Mouse (Mus musculus) liver, adult 2 months (tissue): Measurements from ENCODE around the gene St6galnac3. TPM values are rescaled to one million over a fixed set of nuclear protein-coding genes. Genes with fewer than 3 reads are reported as not detected.

Experiments used
- DNase-seq: peaks from one replicate; pipeline ENCODE4 v3.0.0-alpha.2; 2011; ENCODE audit warnings: low read depth, low spot score; ENCODE audit errors: extremely low read depth
- H3K27ac ChIP-seq: fragments of 200-500 bp; replicated peaks from 2 replicates; pipeline ENCODE4 v1.5.1; 2012; ENCODE audit warnings: low read depth, mild to moderate bottlenecking, control low read depth, inconsistent platforms, low read length; ENCODE audit not compliant: insufficient read depth
- H3K27me3 ChIP-seq: fragments of 200-500 bp; 2 replicates; pipeline ENCODE4 v1.6.1; 2012; ENCODE audit warnings: mild to moderate bottlenecking, moderate library complexity, low read length, inconsistent platforms; ENCODE audit not compliant: control insufficient read depth, insufficient read depth
- H3K36me3 ChIP-seq: fragments of 200-500 bp; 2 replicates; pipeline ENCODE4 v1.6.1; 2012; ENCODE audit warnings: low read length, inconsistent platforms; ENCODE audit not compliant: control insufficient read depth, insufficient read depth
- H3K4me1 ChIP-seq: fragments of 200-500 bp; 2 replicates; pipeline ENCODE4 v1.6.1; 2011; ENCODE audit warnings: low read length; ENCODE audit not compliant: control insufficient read depth, insufficient read depth
- H3K4me3 ChIP-seq: fragments of 200-500 bp; 2 replicates; pipeline ENCODE4 v1.5.1; 2011; ENCODE audit warnings: low read depth, mild to moderate bottlenecking, control low read depth, low read length, moderate library complexity; ENCODE audit not compliant: insufficient read depth
- H3K79me2 ChIP-seq: fragments of 200-500 bp; 2 replicates; pipeline ENCODE4 v1.6.1; 2012; ENCODE audit warnings: inconsistent platforms, mild to moderate bottlenecking, low read length, moderate library complexity; ENCODE audit not compliant: control insufficient read depth, insufficient read depth
- H3K9ac ChIP-seq: fragments of 200-500 bp; 2 replicates; pipeline ENCODE4 v1.6.1; 2012; ENCODE audit warnings: low read depth, mild to moderate bottlenecking, control low read depth, inconsistent platforms, low read length
- CTCF ChIP-seq: fragments of 200-500 bp; IDR thresholded peaks from 2 replicates; pipeline ENCODE4 v1.5.1; 2011; ENCODE audit warnings: low read depth, low read length, control low read depth
- POLR2A ChIP-seq: fragments of 200-500 bp; IDR thresholded peaks from 2 replicates; pipeline ENCODE4 v1.6.1; 2011; ENCODE audit warnings: low read length, control low read depth; ENCODE audit not compliant: insufficient read depth; ENCODE audit errors: extremely low read depth
- WGBS: fragments of 180-500 bp; shearing (Covaris S2); methylation state at CpG from one replicate; pipeline ENCODE4 v1.1.7; 2018; 5-methylcytosine and 5-hydroxymethylcytosine counted together
- polyA plus RNA-seq: library from polyadenylated mRNA; depleted of rRNA; stranded (reverse); fragments of >200 nt; gene quantifications from 2 replicates; pipeline ENCODE4 v1.2.3, GENCODE M21; 2012
- total RNA-seq: library from RNA; depleted of rRNA; stranded (reverse); fragments of >200 nt; gene quantifications from 2 replicates; pipeline ENCODE4 v1.2.3, GENCODE M21; 2014

St6galnac3 gene
- total and polyA plus RNA-seq, 2 experiments = 0.24 to 0.83 TPM

DNA sequence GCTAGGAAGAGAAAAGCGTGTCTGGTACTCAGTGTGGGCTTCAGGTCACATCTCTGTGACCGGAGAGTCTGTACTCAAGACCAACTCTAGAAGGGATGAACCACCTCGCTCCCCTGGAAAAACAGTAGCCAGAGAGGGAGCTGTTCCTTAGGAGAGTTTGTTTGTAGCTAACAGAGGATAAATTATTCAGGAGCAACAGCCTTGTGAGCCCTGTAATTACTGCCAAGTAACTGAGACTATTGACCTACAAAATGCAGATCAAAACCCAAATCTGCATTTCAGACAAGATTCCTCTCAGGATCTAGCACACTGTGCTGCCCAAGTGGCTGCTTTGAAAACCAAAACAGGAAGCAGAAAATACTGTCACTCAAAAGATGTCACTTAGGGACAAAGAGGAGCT, 266.4 kb downstream of the St6galnac3 start:
- 86% methylated on average over 3 of the region's 3 CpGs for WGBS
- no peak for TF ChIP-seq CTCF
- no peak for DNase-seq
- Histone ChIP-seq H3K9ac (no peak overlapping the region), H3K4me3 (no peak overlapping the region), H3K27ac (no peak overlapping the region), H3K27me3 (no peaks in the 10 kb centered on the region), H3K4me1 (no peaks in the 10 kb centered on the region), H3K79me2 (no peaks in the 10 kb centered on the region), H3K36me3 (no peaks in the 10 kb centered on the region)

DNA sequence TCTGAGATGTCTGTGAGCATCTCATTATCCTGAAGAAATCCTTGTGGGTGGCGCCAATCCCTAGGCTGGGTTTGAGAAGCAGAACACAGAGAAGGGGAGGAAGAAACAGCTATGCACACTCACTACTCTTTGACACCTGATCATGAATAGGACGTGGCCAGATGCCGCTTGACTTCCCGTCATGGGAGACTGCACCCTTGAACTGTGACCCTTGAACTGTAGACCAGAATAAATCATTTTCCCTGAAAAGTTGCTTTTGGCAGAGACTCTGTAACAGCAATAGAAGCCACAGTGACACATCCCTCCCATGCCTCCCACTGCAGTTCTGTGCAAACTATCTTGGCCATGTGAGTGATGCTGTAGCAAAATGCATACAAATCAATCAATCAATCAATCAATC, 267.3 kb downstream of the St6galnac3 start:
- peak; percentile 29 for DNase-seq
- Histone ChIP-seq H3K27ac (no peak overlapping the region), H3K27me3 (no peaks in the 10 kb centered on the region), H3K4me3 (no peak overlapping the region), H3K79me2 (no peaks in the 10 kb centered on the region), H3K4me1 (no peaks in the 10 kb centered on the region), H3K9ac (no peak overlapping the region), H3K36me3 (no peaks in the 10 kb centered on the region)
- WGBS = 63% methylated on average over 4 of the region's 4 CpGs
- no peak for TF ChIP-seq POLR2A
- no peak for TF ChIP-seq CTCF

DNA sequence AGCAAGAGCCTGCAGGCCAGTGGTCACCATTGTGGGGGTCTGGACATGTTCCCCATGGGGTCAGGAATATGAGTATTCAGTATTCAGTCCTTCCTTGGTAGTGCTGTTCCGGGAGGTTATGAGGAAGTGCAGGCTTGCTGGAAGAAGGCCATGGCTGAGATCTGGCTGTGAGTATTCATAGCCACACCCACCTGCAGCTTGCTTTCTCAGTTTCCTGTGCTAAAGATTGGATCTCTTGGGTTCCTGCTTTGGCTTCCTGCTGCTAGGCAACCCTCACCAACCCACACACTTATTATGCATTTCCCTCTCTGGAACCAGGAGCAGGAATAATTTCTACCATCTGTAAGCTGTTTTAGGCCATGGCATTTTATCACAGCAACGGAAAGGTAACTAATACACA, 267.8 kb downstream of the St6galnac3 start:
- no peak overlapping the region for H3K9ac ChIP-seq
- peak; percentile 3 for DNase-seq
- 78% methylated on average over 2 of the region's 2 CpGs for WGBS
- H3K27ac ChIP-seq = no peak overlapping the region
- H3K4me1 ChIP-seq = no peaks in the 10 kb centered on the region
- H3K36me3 ChIP-seq = no peaks in the 10 kb centered on the region
- TF ChIP-seq CTCF = no peak
- no peak for TF ChIP-seq POLR2A
- no peak overlapping the region for H3K4me3 ChIP-seq
- no peaks in the 10 kb centered on the region for H3K79me2 ChIP-seq
- no peaks in the 10 kb centered on the region for H3K27me3 ChIP-seq

DNA sequence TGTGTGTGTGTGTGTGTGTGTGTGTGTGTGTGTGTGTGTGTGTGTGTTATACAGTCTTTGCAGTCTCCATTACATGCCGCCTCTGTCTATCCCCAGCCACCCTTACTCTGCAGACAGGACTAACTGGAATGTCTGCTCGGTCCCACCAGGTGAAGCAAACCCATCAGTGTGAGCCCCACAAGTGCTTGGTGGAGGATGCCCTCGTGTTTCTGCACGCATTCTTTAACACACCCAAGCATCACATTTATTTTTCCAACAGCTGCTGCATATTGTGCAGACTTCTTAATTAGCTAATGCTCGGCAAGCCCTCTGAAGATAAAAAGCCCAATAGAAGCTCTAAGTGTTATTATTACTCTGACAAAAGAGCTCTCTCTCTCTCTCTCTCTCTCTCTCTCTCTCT, 268.7 kb downstream of the St6galnac3 start:
- H3K4me1 ChIP-seq = no peaks in the 10 kb centered on the region
- H3K79me2 ChIP-seq = no peaks in the 10 kb centered on the region
- no peaks in the 10 kb centered on the region for H3K27me3 ChIP-seq
- DNase-seq = no peak
- H3K27ac ChIP-seq = no peak overlapping the region
- WGBS = 91% methylated on average over 5 of the region's 5 CpGs
- no peak overlapping the region for H3K9ac ChIP-seq
- H3K36me3 ChIP-seq = no peaks in the 10 kb centered on the region
- no peak overlapping the region for H3K4me3 ChIP-seq
- TF ChIP-seq CTCF (no peak), POLR2A (no peak)

DNA sequence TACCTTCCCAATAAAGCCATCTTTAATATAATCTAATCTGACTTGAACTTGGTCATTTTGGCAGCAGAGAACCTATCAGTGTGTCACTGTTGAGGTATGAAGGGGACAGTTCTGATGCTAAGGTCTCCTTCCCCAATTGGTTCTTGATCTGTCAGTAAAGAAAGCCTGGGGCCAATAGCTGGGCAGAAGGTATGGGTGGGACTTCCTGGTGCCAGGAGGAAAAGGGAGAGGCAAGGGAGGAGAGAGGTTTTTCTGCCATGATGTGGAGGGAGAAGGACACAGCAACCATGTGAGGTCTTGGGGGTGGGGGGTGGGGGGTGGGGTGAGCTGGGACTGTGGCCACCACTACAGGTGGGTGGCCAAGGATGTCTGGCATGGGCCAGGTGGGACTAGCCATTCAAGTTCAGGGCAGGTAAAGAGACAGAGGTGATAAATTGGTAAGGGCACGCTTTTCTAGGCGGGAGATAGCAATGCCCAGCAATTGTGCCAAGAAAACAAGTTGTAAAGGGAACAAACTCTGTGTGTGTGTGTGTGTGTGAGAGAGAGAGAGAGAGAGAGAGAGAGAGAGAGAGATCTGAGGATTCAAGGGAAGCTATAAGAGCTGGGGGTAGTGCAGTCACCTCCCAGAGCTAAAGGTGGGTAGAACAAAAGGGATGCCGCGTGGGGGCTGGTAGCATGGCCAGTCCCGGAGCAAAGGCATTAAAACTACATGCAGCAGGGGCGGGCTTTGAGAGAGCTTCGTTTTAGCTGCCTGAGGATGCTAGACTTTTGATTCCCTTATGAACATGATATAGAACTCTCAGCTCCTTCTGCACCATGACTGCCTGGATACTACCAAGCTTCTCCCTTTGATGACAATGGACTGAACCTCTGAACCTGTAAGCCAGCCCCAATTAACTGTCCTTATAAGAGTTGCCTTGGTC, 271.6 kb downstream of the St6galnac3 start:
- TF ChIP-seq CTCF = no peak
- TF ChIP-seq POLR2A = no peak
- Histone ChIP-seq H3K79me2 (no peaks in the 10 kb centered on the region), H3K36me3 (no peaks in the 10 kb centered on the region), H3K27ac (no peak overlapping the region), H3K27me3 (no peaks in the 10 kb centered on the region), H3K4me3 (no peak overlapping the region), H3K4me1 (no peaks in the 10 kb centered on the region), H3K9ac (no peak overlapping the region)
- DNase-seq = no peak
- 85% methylated on average over 7 of the region's 7 CpGs for WGBS

DNA sequence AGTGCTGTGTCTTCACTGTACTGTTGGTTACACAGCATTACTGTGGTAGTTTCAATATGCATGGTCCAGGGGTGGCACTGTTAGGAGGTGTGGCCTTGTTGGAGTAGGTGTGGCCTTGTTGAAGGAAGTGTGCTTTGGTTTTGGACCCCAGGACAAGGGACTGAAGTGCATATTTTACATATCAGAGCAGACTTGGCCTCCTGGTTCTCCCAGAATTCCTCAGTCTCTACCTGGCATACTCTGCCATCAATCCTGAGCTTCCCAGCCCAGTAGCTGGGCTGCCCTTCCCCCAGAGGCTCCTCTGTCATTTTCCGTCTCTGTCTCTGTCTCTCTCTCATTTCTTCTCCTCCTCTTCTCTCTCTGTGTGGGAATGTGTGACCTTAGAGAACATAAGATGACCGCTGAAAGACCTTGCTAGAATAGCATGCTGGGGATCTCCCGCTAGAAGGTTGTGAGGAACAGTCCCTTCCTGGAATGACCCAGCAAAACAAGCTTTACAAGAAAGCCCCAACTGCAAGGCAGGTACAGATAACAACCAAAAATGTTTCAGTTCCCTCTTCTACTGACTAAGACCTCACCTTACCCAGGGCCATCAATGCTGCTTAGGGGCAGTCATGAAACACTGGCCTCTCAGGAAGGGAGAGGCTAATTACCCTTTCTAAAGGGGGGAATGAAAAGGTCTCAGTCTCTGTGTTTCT, 272.5 kb downstream of the St6galnac3 start:
- 91% methylated on average over 3 of the region's 3 CpGs for WGBS
- Histone ChIP-seq H3K36me3 (no peaks in the 10 kb centered on the region), H3K27ac (no peak overlapping the region), H3K27me3 (no peaks in the 10 kb centered on the region), H3K79me2 (no peaks in the 10 kb centered on the region), H3K9ac (no peak overlapping the region), H3K4me3 (no peak overlapping the region), H3K4me1 (no peaks in the 10 kb centered on the region)
- no peak for DNase-seq
- TF ChIP-seq CTCF (no peak), POLR2A (no peak)
